Mouse (Mus musculus) thymus, adult 2 months (tissue): ENCODE results near the gene Bbs4. TPM values are rescaled to one million over a fixed set of nuclear protein-coding genes. Genes with fewer than 3 reads are reported as not detected.

ENCODE experiments used
- DNase-seq: peaks from one replicate; pipeline ENCODE4 v3.0.0; 2021
- H3K27ac ChIP-seq: fragments of 200-500 bp; 2 replicates; pipeline ENCODE4 v1.5.1; 2012; ENCODE audit warnings: low read length, control low read depth; ENCODE audit not compliant: control insufficient read depth, insufficient read depth
- H3K27me3 ChIP-seq: fragments of 200-500 bp; 2 replicates; pipeline ENCODE4 v1.6.1; 2012; ENCODE audit warnings: mild to moderate bottlenecking, low read length, moderate library complexity, mixed read lengths; ENCODE audit not compliant: control insufficient read depth, insufficient read depth
- H3K36me3 ChIP-seq: fragments of 200-500 bp; 2 replicates; pipeline ENCODE4 v1.6.1; 2012; ENCODE audit warnings: mild to moderate bottlenecking, low read length, moderate library complexity; ENCODE audit not compliant: control insufficient read depth, insufficient read depth
- H3K4me1 ChIP-seq: fragments of 200-500 bp; replicated peaks from 2 replicates; pipeline ENCODE4 v1.6.1; 2012; ENCODE audit warnings: low read length; ENCODE audit not compliant: control insufficient read depth, insufficient read depth
- H3K4me3 ChIP-seq: fragments of 200-500 bp; 2 replicates; pipeline ENCODE4 v1.5.1; 2012; ENCODE audit warnings: mild to moderate bottlenecking, low read length, control low read depth, moderate library complexity; ENCODE audit not compliant: control insufficient read depth, insufficient read depth
- CTCF ChIP-seq: fragments of 200-500 bp; IDR thresholded peaks from 2 replicates; pipeline ENCODE4 v1.5.1; 2012; ENCODE audit warnings: mild to moderate bottlenecking, control low read depth, low read length, moderate library complexity, borderline replicate concordance; ENCODE audit not compliant: control insufficient read depth, poor library complexity, insufficient read depth; ENCODE audit errors: extremely low read depth
- POLR2A ChIP-seq: fragments of 200-500 bp; IDR thresholded peaks from 2 replicates; pipeline ENCODE4 v1.6.1; 2012; ENCODE audit warnings: mild to moderate bottlenecking, low read length, control low read depth, moderate library complexity; ENCODE audit not compliant: control insufficient read depth, poor library complexity, insufficient read depth; ENCODE audit errors: extremely low read depth
- WGBS: fragments of 180-500 bp; shearing (Covaris S2); methylation state at CpG from one replicate; pipeline ENCODE4 v1.1.7; 2018; 5-methylcytosine and 5-hydroxymethylcytosine counted together
- polyA plus RNA-seq: library from polyadenylated mRNA; depleted of rRNA; stranded (reverse); fragments of >200 nt; gene quantifications from 2 replicates; pipeline ENCODE4 v1.2.3, GENCODE M21; 2012

The Bbs4 gene
- polyA plus RNA-seq, 1 experiment = 5.3 TPM

GRCm38 (mm10) chr9:59307890-59308289, 45.4 kb downstream of the Bbs4 start:
- no peak for DNase-seq
- 87% methylated on average over 2 of the region's 2 CpGs for WGBS
- TF ChIP-seq CTCF = no peak
- no peak for TF ChIP-seq POLR2A
- Histone ChIP-seq H3K4me3 (no peak overlapping the region), H3K27ac (no peak overlapping the region), H3K4me1 (no peaks in the 10 kb centered on the region), H3K36me3 (peaks cover 18% of the 10 kb centered on the region; the same call in 1 of the 2 replicates), H3K27me3 (no peaks in the 10 kb centered on the region)

DNA sequence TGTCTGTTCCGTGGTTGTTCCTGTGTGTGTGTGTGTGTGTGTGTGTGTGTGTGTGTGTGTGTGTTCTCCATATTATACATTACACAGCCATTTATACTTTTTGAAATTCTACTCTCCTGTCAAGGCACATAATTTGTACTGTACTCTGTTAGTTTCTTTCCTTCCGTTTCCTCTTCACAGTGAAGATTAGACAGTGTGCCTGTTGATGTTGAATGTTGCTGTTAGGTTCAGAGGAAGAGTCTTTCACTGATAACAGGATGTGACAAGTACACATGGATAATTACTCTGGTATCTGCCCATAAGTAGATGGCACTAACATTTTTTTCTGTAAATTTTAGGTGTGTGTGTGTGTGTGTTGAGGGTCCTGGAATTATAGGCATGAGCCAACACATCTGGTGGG, 56.9 kb downstream of the Bbs4 start:
- H3K36me3 ChIP-seq = peaks cover 12% of the 10 kb centered on the region; the same call in 1 of the 2 replicates
- no peaks in the 10 kb centered on the region for H3K27me3 ChIP-seq
- H3K4me3 ChIP-seq = no peak overlapping the region
- DNase-seq = no peak
- TF ChIP-seq POLR2A (no peak), CTCF (no peak)
- WGBS = 85% methylated on average over 2 of the region's 2 CpGs
- no peak overlapping the region for H3K27ac ChIP-seq
- H3K4me1 ChIP-seq = no peaks in the 10 kb centered on the region; the same call in 1 of the 2 replicates

DNA sequence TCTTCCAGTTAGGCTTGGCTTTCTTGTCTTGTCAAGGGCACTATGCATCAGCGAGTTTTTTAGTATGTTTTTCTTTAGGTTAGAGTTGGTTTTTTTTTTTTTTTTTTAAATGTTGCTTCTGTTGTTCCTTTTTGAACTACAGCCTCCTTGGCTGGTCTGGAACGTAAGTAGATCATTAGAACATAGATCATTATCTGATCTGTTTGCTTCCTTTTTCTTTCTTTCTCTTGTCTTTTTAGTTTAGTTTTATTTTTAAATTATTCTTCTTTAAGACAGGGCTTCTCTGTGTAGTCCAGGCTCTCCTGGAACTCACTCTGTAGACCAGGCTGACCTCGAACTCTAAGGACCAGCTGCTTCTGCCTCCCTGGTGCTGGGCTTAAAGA, 60.8 kb downstream of the Bbs4 start:
- H3K4me3 ChIP-seq = no peak overlapping the region
- H3K4me1 ChIP-seq = peaks cover 8% of the 10 kb centered on the region

DNA sequence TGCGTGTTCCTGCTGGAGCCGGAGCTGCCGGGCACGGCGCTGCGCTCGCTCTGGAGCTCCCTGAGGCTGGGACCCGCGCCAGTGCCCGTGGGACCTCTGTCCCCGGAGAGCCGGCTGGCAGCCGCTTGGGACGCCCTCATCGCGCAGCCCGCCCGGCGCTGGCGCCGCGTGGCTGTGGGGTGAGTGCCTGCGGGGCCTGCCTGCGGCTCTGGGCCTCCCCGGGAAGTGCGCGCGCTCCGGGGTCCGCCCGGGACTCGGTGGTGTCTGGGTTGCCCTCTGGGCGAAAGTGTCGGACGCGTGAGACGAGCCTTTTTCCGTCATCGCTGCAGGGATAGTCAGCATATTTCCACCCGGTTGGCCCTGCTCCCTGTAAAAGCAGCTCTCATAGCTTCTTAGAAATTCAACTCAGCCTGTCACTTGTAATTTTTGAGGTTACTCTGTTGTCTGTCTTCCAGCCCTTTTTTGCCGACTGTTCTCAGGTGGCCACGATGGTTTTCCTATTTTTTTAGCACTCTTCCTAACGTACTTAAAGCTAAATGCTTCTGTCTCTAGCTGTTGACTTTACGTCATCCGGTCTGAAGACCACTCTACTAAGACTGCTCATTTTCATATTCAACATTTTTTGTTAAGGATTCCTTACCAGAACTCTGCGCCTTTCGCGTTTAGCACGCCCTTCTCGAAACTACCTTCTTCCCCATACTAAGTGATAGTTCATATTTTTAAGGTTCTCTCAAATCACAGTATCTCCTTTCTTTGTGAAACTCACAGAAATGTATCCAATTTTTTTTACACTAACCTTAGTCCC, 61.4 kb downstream of the Bbs4 start:
- Histone ChIP-seq H3K36me3 (no peaks in the 10 kb centered on the region), H3K4me1 (peaks cover 8% of the 10 kb centered on the region), H3K27me3 (no peaks in the 10 kb centered on the region), H3K27ac (no peak overlapping the region), H3K4me3 (peak overlapping the region; percentile 64)
- TF ChIP-seq CTCF (0 out of 2 replicates have a peak, but pooled peaks have one; percentile 8), POLR2A (no peak)
- no peak for DNase-seq
- under 1% methylated on average over 50 of the region's 50 CpGs for WGBS

More for the DNA sequence above, 60.8 kb downstream of the Bbs4 start:
- TF ChIP-seq POLR2A (no peak), CTCF (no peak)
- Histone ChIP-seq H3K36me3 (no peaks in the 10 kb centered on the region), H3K27ac (no peak overlapping the region), H3K27me3 (no peaks in the 10 kb centered on the region)
- no peak for DNase-seq
- 23% methylated on average over 3 of the region's 3 CpGs for WGBS

GRCm38 (mm10) chr9:59290957-59291687, 62.2 kb downstream of the Bbs4 start, which contains the start of gene Adpgk:
Gene Adpgk (plus strand): TSS chr9:59291558.
- DNase-seq = peak; percentile 98
- peak; percentile 61; the same call in 1 of the 2 replicates for TF ChIP-seq CTCF
- peak; percentile 100 for TF ChIP-seq POLR2A
- Histone ChIP-seq H3K4me3 (peak within 1 kb of the TSS; percentile 64), H3K27me3 (no peaks in the 10 kb centered on the region), H3K4me1 (peaks cover 8% of the 10 kb centered on the region), H3K27ac (peak within 1 kb of the TSS; percentile 6), H3K36me3 (no peaks in the 10 kb centered on the region)
- under 1% methylated on average over 58 of the region's 58 CpGs for WGBS

DNA sequence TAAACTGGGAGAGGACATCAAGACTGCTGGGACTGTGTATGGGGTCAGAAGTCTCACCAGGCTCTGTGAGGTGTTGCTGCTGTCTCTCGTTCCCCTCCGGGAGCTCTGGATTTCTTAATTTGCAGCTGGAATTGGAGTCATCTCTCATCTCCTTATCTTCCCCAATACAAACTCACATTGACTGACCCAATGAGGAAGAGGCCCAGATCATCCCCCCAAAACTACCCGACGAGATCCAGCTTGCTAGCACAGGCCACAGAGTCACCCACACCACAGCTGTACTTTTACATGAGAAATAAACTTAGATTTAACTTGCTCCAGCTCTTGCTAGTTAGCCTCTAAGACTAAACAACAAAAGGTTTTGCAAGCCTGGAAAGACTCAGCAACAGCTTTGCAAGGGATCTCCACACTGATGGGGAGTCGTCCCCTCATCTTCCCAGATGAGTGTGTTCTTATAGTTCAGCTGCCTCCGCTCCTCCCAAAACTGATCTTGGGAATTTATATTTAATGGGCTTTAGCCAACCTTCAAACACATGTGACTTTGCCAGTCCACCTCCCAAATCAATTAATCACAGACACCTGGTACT, 63.7 kb downstream of the Bbs4 start:
- Histone ChIP-seq H3K4me1 (peaks cover 8% of the 10 kb centered on the region), H3K27me3 (no peaks in the 10 kb centered on the region), H3K27ac (no peak overlapping the region), H3K4me3 (no peak overlapping the region), H3K36me3 (no peaks in the 10 kb centered on the region)
- 93% methylated on average over 6 of the region's 6 CpGs for WGBS
- DNase-seq = no peak
- no peak for TF ChIP-seq POLR2A
- TF ChIP-seq CTCF = no peak
